Mouse (Mus musculus): ENCODE measurements at regions not wholly inside any gene's neighbourhood (a gene's known extent, or its start where the extent isn't known, plus 50 kb on each side); places are given as distances from the start of the nearest gene placed in this dataset.

- TF ChIP-seq CTCF (IDR thresholded peaks at IDR 0.05; ENCODE audit: low read depth, low read length): no peak
- TF ChIP-seq POLR2A (IDR thresholded peaks at IDR 0.05; ENCODE audit: insufficient read depth, low read length): no peak
These were observed 54.0 kb upstream of the Cpeb4 start for GRCm38 (mm10) chr11:31818032-31818431.

All from ES-Bruce4 (cell line).